Mouse (Mus musculus): ENCODE data around the gene Cela2a. TPM values are rescaled to one million over a fixed set of nuclear protein-coding genes. Genes with fewer than 3 reads are reported as not detected.

Gene Cela2a
- polyA plus RNA-seq, 2 experiments, result 0.19 TPM; not detected in 1

- Histone ChIP-seq H3K9ac (ENCODE audit: low read depth, low read length, severe bottlenecking) (peak overlapping the region; percentile 16; the same call in 1 of the 2 replicates), H3K36me3 (ENCODE audit: control insufficient read depth, insufficient read depth, low read length) (0 out of 2 replicates have a peak, but pooled peaks cover 10% of the 10 kb centered on the region), H3K4me2 (replicated peaks; ENCODE audit: low read depth, low read length, severe bottlenecking) (no peak overlapping the region), H3K9me3 (ENCODE audit: control insufficient read depth, low read length) (no peaks in the 10 kb centered on the region), H3K27ac (replicated peaks; ENCODE audit: low read depth, low read length) (peak overlapping the region; percentile 43; the same call in 1 of the 2 replicates), H3K4me3 (replicated peaks; ENCODE audit: low read length) (no peak overlapping the region), H3K4me1 (ENCODE audit: control insufficient read depth, insufficient read depth, low read length) (peaks cover 28% of the 10 kb centered on the region), H3K27me3 (ENCODE audit: control insufficient read depth, insufficient read depth, low read length) (no peaks in the 10 kb centered on the region)
- DNase-seq (ENCODE audit: low spot score), result peak; percentile 74
- peak; percentile 72 for ATAC-seq (ENCODE audit: low FRiP score, low read depth)
- WGBS, result 39% methylated on average over 4 of the region's 4 CpGs
- no peak for TF ChIP-seq POLR2A (IDR thresholded peaks at IDR 0.05; ENCODE audit: borderline replicate concordance, extremely low read depth, insufficient read depth, insufficient read length)
Measured at GRCm38 (mm10) chr4:141867498-141867897, 41.5 kb upstream of the Cela2a start.

GRCm38 (mm10) chr4:141866933-141867490, 41.1 kb upstream of the Cela2a start:
- Histone ChIP-seq H3K9ac (ENCODE audit: low read depth, low read length, severe bottlenecking) (peak overlapping the region; percentile 16; the same call in 1 of the 2 replicates), H3K4me1 (ENCODE audit: control insufficient read depth, insufficient read depth, low read length) (peaks cover 25% of the 10 kb centered on the region), H3K4me3 (replicated peaks; ENCODE audit: low read length) (no peak overlapping the region), H3K36me3 (ENCODE audit: control insufficient read depth, insufficient read depth, low read length) (0 out of 2 replicates have a peak, but pooled peaks cover 12% of the 10 kb centered on the region), H3K27me3 (ENCODE audit: control insufficient read depth, insufficient read depth, low read length) (no peaks in the 10 kb centered on the region), H3K9me3 (ENCODE audit: control insufficient read depth, low read length) (no peaks in the 10 kb centered on the region), H3K4me2 (replicated peaks; ENCODE audit: low read depth, low read length, severe bottlenecking) (no peak overlapping the region), H3K27ac (replicated peaks; ENCODE audit: low read depth, low read length) (peak overlapping the region; percentile 43)
- DNase-seq (ENCODE audit: low spot score) (peak; percentile 74), ATAC-seq (ENCODE audit: low FRiP score, low read depth) (peak; percentile 75)
- WGBS, result 33% methylated on average over 10 of the region's 10 CpGs
- no peak for TF ChIP-seq POLR2A (IDR thresholded peaks at IDR 0.05; ENCODE audit: borderline replicate concordance, extremely low read depth, insufficient read depth, insufficient read length)

GRCm38 (mm10) chr4:141865600-141865999, 39.6 kb upstream of the Cela2a start:
- no peaks in the 10 kb centered on the region for H3K27me3 ChIP-seq (ENCODE audit: control insufficient read depth, insufficient read depth, low read length)
- H3K9ac ChIP-seq (ENCODE audit: low read depth, low read length, severe bottlenecking), result no peak overlapping the region
- H3K9me3 ChIP-seq (ENCODE audit: control insufficient read depth, low read length), result no peaks in the 10 kb centered on the region
- no peak overlapping the region for H3K27ac ChIP-seq (replicated peaks; ENCODE audit: low read depth, low read length)
- DNase-seq (ENCODE audit: low spot score) (no peak), ATAC-seq (ENCODE audit: low FRiP score, low read depth) (no peak)
- H3K36me3 ChIP-seq (ENCODE audit: control insufficient read depth, insufficient read depth, low read length), result peaks cover 15% of the 10 kb centered on the region; the same call in 1 of the 2 replicates
- H3K4me2 ChIP-seq (replicated peaks; ENCODE audit: low read depth, low read length, severe bottlenecking), result no peak overlapping the region
- H3K4me1 ChIP-seq (ENCODE audit: control insufficient read depth, insufficient read depth, low read length), result peaks cover 21% of the 10 kb centered on the region
- H3K4me3 ChIP-seq (replicated peaks; ENCODE audit: low read length), result no peak overlapping the region
- WGBS, result 83% methylated on average over 5 of the region's 5 CpGs
- no peak for TF ChIP-seq POLR2A (IDR thresholded peaks at IDR 0.05; ENCODE audit: borderline replicate concordance, extremely low read depth, insufficient read depth, insufficient read length)

- H3K27me3 ChIP-seq (ENCODE audit: control insufficient read depth, insufficient read depth, low read length), result no peaks in the 10 kb centered on the region
- H3K4me2 ChIP-seq (replicated peaks; ENCODE audit: low read depth, low read length, severe bottlenecking), result no peak overlapping the region
- TF ChIP-seq POLR2A (IDR thresholded peaks at IDR 0.05; ENCODE audit: borderline replicate concordance, extremely low read depth, insufficient read depth, insufficient read length), result no peak
- 94% methylated on average over 5 of the region's 5 CpGs for WGBS
- H3K4me1 ChIP-seq (ENCODE audit: control insufficient read depth, insufficient read depth, low read length), result peaks cover 21% of the 10 kb centered on the region
- ATAC-seq (ENCODE audit: low FRiP score, low read depth), result no peak
- H3K27ac ChIP-seq (replicated peaks; ENCODE audit: low read depth, low read length), result no peak overlapping the region
- H3K4me3 ChIP-seq (replicated peaks; ENCODE audit: low read length), result no peak overlapping the region
- H3K36me3 ChIP-seq (ENCODE audit: control insufficient read depth, insufficient read depth, low read length), result peaks cover 16% of the 10 kb centered on the region
- H3K9me3 ChIP-seq (ENCODE audit: control insufficient read depth, low read length), result no peaks in the 10 kb centered on the region
- H3K9ac ChIP-seq (ENCODE audit: low read depth, low read length, severe bottlenecking), result no peak overlapping the region
- DNase-seq (ENCODE audit: low spot score), result no peak
Measured at GRCm38 (mm10) chr4:141865006-141865405, 39.0 kb upstream of the Cela2a start.

- H3K36me3 ChIP-seq (ENCODE audit: control insufficient read depth, insufficient read depth, low read length), result peaks cover 21% of the 10 kb centered on the region
- DNase-seq (ENCODE audit: low spot score) (no peak), ATAC-seq (ENCODE audit: low FRiP score, low read depth) (no peak)
- H3K4me2 ChIP-seq (replicated peaks; ENCODE audit: low read depth, low read length, severe bottlenecking), result no peak overlapping the region
- no peaks in the 10 kb centered on the region for H3K27me3 ChIP-seq (ENCODE audit: control insufficient read depth, insufficient read depth, low read length)
- H3K4me1 ChIP-seq (ENCODE audit: control insufficient read depth, insufficient read depth, low read length), result peaks cover 21% of the 10 kb centered on the region
- WGBS, result 92% methylated on average over 8 of the region's 8 CpGs
- no peak overlapping the region for H3K4me3 ChIP-seq (replicated peaks; ENCODE audit: low read length)
- H3K9ac ChIP-seq (ENCODE audit: low read depth, low read length, severe bottlenecking), result no peak overlapping the region
- no peak for TF ChIP-seq POLR2A (IDR thresholded peaks at IDR 0.05; ENCODE audit: borderline replicate concordance, extremely low read depth, insufficient read depth, insufficient read length)
- no peak overlapping the region for H3K27ac ChIP-seq (replicated peaks; ENCODE audit: low read depth, low read length)
- no peaks in the 10 kb centered on the region for H3K9me3 ChIP-seq (ENCODE audit: control insufficient read depth, low read length)
Measured at GRCm38 (mm10) chr4:141864506-141864905, 38.5 kb upstream of the Cela2a start.

Data from limb, embryonic 14.5 days (tissue).